Mouse (Mus musculus): ENCODE data around the gene Fndc4.

DNA sequence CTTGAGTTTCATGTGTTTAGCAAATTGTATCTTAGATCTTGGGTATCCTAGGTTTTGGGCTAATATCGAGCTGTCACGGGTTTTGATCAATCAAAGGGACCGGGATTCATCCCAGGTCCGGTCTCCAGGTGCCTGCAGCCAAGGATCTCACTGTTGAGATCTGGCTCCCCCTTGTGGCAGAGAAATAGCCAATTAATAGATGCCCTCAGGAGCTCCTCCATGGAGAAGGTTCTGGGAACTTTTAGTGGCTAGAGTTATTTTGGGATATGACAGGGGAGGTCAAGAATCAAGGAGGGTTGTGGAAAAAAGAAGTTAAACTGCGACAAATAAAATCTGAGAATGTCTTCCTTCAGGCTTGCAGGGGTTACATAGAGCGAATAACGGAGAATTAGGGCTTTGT is 32.4 kb upstream of the Fndc4 start:
- TF ChIP-seq CTCF (IDR thresholded peaks at IDR 0.05; ENCODE audit: low read depth): peak; percentile 74
- no peak for TF ChIP-seq EP300 (IDR thresholded peaks at IDR 0.05; ENCODE audit: low read depth)
